Mouse (Mus musculus) C2C12 (cell line): ENCODE data around the gene Aym1. TPM values are rescaled to one million over a fixed set of nuclear protein-coding genes. Genes with fewer than 3 reads are reported as not detected.

Source experiments
- H3K27me3 ChIP-seq: one replicate; pipeline ENCODE4 v1.6.1; 2011; ENCODE audit not compliant: control insufficient read depth, insufficient read depth, insufficient read length
- H3K36me3 ChIP-seq: one replicate; pipeline ENCODE4 v1.6.1; 2011; ENCODE audit not compliant: control insufficient read depth, insufficient read depth
- H3K4me3 ChIP-seq: one replicate; pipeline ENCODE4 v1.5.1; 2011; ENCODE audit warnings: mild to moderate bottlenecking, control low read depth; ENCODE audit not compliant: poor library complexity, insufficient read depth, severe bottlenecking
- H3K79me2 ChIP-seq: one replicate; pipeline ENCODE4 v1.6.1; 2011; ENCODE audit not compliant: control insufficient read depth, insufficient read depth
- H3K79me3 ChIP-seq: one replicate; pipeline ENCODE4 v1.6.1; 2011; ENCODE audit warnings: low read depth, control low read depth
- H3ac ChIP-seq: one replicate; pipeline ENCODE3; 2011; ENCODE audit warnings: low read depth; ENCODE audit not compliant: control insufficient read depth, insufficient read length
- CEBPB ChIP-seq: IDR thresholded peaks from one replicate; pipeline ENCODE4 v1.6.1; 2011; ENCODE audit warnings: low read depth, mild to moderate bottlenecking, control low read depth, moderate library complexity
- CTCF ChIP-seq: IDR thresholded peaks from one replicate; pipeline ENCODE4 v1.5.1; 2011; ENCODE audit not compliant: control insufficient read depth, insufficient read depth, insufficient read length
- FOSL1 ChIP-seq: IDR thresholded peaks from one replicate; pipeline ENCODE4 v1.8.0; 2011; ENCODE audit warnings: mild to moderate bottlenecking, low read length; ENCODE audit not compliant: poor library complexity, insufficient read depth, severe bottlenecking
- MAX ChIP-seq: IDR thresholded peaks from one replicate; pipeline ENCODE4 v1.6.1; 2011; ENCODE audit warnings: mild to moderate bottlenecking, control low read depth
- MYOD1 ChIP-seq: IDR thresholded peaks from one replicate; pipeline ENCODE4 v1.6.1; 2011; ENCODE audit warnings: low read depth; ENCODE audit not compliant: control insufficient read depth, insufficient read length
- MYOG ChIP-seq: IDR thresholded peaks from one replicate; pipeline ENCODE4 v1.6.1; 2011; ENCODE audit not compliant: control insufficient read depth, insufficient read length; ENCODE audit errors: extremely low read depth
- USF1 ChIP-seq: IDR thresholded peaks from one replicate; pipeline ENCODE4 v1.6.1; 2011; ENCODE audit warnings: low read depth, mild to moderate bottlenecking, control low read depth, moderate library complexity
- polyA plus RNA-seq: library from polyadenylated mRNA; unstranded; fragments of >200 nt; fragmentation: generic; extraction: Trizol; gene quantifications from one replicate; pipeline ENCODE4 v1.2.1, GENCODE M21; 2012; ENCODE audit warnings: missing spikeins

The Aym1 gene
- polyA plus RNA-seq, 1 experiment, result not detected

- H3K36me3 ChIP-seq, result no peaks in the 10 kb centered on the region
- TF ChIP-seq USF1, result no peak
- no peak for TF ChIP-seq MAX
- TF ChIP-seq MYOD1, result no peak
- TF ChIP-seq MYOG, result no peak
- TF ChIP-seq CTCF, result no peak
- H3K27me3 ChIP-seq, result peaks cover 32% of the 10 kb centered on the region
- H3K79me3 ChIP-seq, result no peaks in the 10 kb centered on the region
- no peak overlapping the region for H3ac ChIP-seq
- H3K4me3 ChIP-seq, result no peak overlapping the region
- no peaks in the 10 kb centered on the region for H3K79me2 ChIP-seq
Measured at GRCm38 (mm10) chr5:113369262-113369868, 12.3 kb downstream of the Aym1 start.

- no peak overlapping the region for H3ac ChIP-seq
- H3K36me3 ChIP-seq, result no peaks in the 10 kb centered on the region
- H3K27me3 ChIP-seq, result peaks cover 18% of the 10 kb centered on the region
- no peak overlapping the region for H3K4me3 ChIP-seq
- H3K79me2 ChIP-seq, result no peaks in the 10 kb centered on the region
- H3K79me3 ChIP-seq, result no peaks in the 10 kb centered on the region
- TF ChIP-seq MYOG, result no peak
- TF ChIP-seq USF1, result no peak
- TF ChIP-seq CTCF, result no peak
- TF ChIP-seq FOSL1, result no peak
Measured at GRCm38 (mm10) chr5:113372449-113372848, 15.4 kb downstream of the Aym1 start.

- Histone ChIP-seq H3ac (no peak overlapping the region), H3K79me3 (no peaks in the 10 kb centered on the region), H3K36me3 (no peaks in the 10 kb centered on the region), H3K79me2 (no peaks in the 10 kb centered on the region), H3K4me3 (no peak overlapping the region), H3K27me3 (peaks cover 18% of the 10 kb centered on the region)
- TF ChIP-seq MYOG (no peak), MAX (no peak), MYOD1 (no peak), FOSL1 (no peak)
Measured at GRCm38 (mm10) chr5:113372995-113373950, 16.2 kb downstream of the Aym1 start.

DNA sequence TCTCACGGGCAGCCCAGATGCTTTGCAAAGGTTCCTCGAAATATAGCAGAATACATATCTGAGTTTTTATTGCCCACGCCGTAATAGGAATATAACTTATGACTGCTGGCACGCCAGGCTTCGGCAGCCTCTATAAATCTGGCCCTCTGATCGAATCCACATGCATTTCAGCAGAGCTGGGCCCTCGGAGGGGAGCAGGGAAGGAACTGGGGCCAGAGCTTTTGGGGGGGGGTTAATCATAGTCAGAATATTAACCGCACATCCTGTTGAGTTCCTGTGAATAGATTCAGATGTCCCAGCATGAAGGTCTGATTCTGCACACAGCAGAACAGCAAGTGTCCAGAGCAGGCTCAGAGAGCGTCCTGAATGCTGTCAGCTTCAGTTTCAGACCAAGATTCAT lies 17.2 kb downstream of the Aym1 start:
- no peak overlapping the region for H3K4me3 ChIP-seq
- H3K79me3 ChIP-seq, result no peaks in the 10 kb centered on the region
- no peak overlapping the region for H3ac ChIP-seq
- no peak for TF ChIP-seq MYOD1
- no peak for TF ChIP-seq MYOG
- TF ChIP-seq MAX, result no peak
- no peak for TF ChIP-seq CTCF
- no peak for TF ChIP-seq FOSL1
- TF ChIP-seq CEBPB, result no peak
- no peak for TF ChIP-seq USF1
- no peaks in the 10 kb centered on the region for H3K79me2 ChIP-seq
- H3K36me3 ChIP-seq, result no peaks in the 10 kb centered on the region
- H3K27me3 ChIP-seq, result peaks cover 22% of the 10 kb centered on the region

- H3K4me3 ChIP-seq, result no peak overlapping the region
- no peak overlapping the region for H3ac ChIP-seq
- H3K36me3 ChIP-seq, result no peaks in the 10 kb centered on the region
- no peaks in the 10 kb centered on the region for H3K79me2 ChIP-seq
- peaks cover 27% of the 10 kb centered on the region for H3K27me3 ChIP-seq
- no peak for TF ChIP-seq FOSL1
- peak; percentile 76 for TF ChIP-seq USF1
- no peaks in the 10 kb centered on the region for H3K79me3 ChIP-seq
Measured at GRCm38 (mm10) chr5:113375783-113376182, 18.7 kb downstream of the Aym1 start.

GRCm38 (mm10) chr5:113376292-113376691 lies 19.2 kb downstream of the Aym1 start:
- Histone ChIP-seq H3K4me3 (no peak overlapping the region), H3K79me2 (no peaks in the 10 kb centered on the region), H3ac (no peak overlapping the region), H3K79me3 (no peaks in the 10 kb centered on the region), H3K27me3 (peaks cover 28% of the 10 kb centered on the region), H3K36me3 (no peaks in the 10 kb centered on the region)
- TF ChIP-seq CEBPB, result no peak
